Mouse (Mus musculus): ENCODE measurements around the gene Acin1.
A peak's percentile ranks its signal among the peaks of the same experiment; 100 is the strongest.
"Not testable (repeated sequence)": the region's sequence is repeated elsewhere in the genome, so short reads cannot be mapped to it uniquely, and the experiment has no call there.

The Acin1 gene

GRCm38 (mm10) chr14:54641305-54641969, 45.3 kb downstream of the Acin1 start, which contains the start of gene Cdh24:
Gene Cdh24 (minus strand): TSS chr14:54641364.
- DNase-seq: peak; percentile 88

GRCm38 (mm10) chr14:54640946-54641304, 45.8 kb downstream of the Acin1 start, which contains the start of gene Gm17606:
Gene Gm17606 (plus strand): TSS chr14:54640952.
- DNase-seq: no peak

- DNase-seq: no peak
These were observed 46.6 kb downstream of the Acin1 start for GRCm38 (mm10) chr14:54640121-54640520.

- no peak for DNase-seq
These were observed 48.5 kb downstream of the Acin1 start for GRCm38 (mm10) chr14:54638210-54638609.

GRCm38 (mm10) chr14:54636954-54637353, 49.8 kb downstream of the Acin1 start:
- DNase-seq: peak; percentile 55 to 68

GRCm38 (mm10) chr14:54634182-54634581, 52.5 kb downstream of the Acin1 start:
- no peak for DNase-seq

- no peak for DNase-seq
These were observed 54.5 kb downstream of the Acin1 start for GRCm38 (mm10) chr14:54632252-54632651.

GRCm38 (mm10) chr14:54631240-54631599, 55.5 kb downstream of the Acin1 start:
- DNase-seq: no peak

GRCm38 (mm10) chr14:54630583-54631239, 56.0 kb downstream of the Acin1 start:
- no peak for DNase-seq

- no peak for DNase-seq
These were observed 56.9 kb downstream of the Acin1 start for GRCm38 (mm10) chr14:54629797-54630196.

- no peak for DNase-seq
These were observed 58.6 kb downstream of the Acin1 start for GRCm38 (mm10) chr14:54628103-54628502.

- no peak for DNase-seq
These were observed 61.8 kb downstream of the Acin1 start for GRCm38 (mm10) chr14:54624976-54625375.

GRCm38 (mm10) chr14:54623334-54623733, 63.4 kb downstream of the Acin1 start:
- DNase-seq: no peak

GRCm38 (mm10) chr14:54621133-54621532, 65.6 kb downstream of the Acin1 start, which contains the start of gene Psmb11:
Gene Psmb11 (plus strand): TSS chr14:54621433.
- DNase-seq: no peak

- DNase-seq: peak; percentile 89 to 90
These were observed 68.8 kb downstream of the Acin1 start, which contains the start of gene Psmb5 for GRCm38 (mm10) chr14:54617897-54618365. Gene Psmb5 (minus strand): TSS chr14:54618022.

- DNase-seq: no peak
These were observed 69.4 kb downstream of the Acin1 start for GRCm38 (mm10) chr14:54617152-54617896.

- DNase-seq: no peak
These were observed 70.4 kb downstream of the Acin1 start for GRCm38 (mm10) chr14:54616226-54616825.

- DNase-seq: not testable (repeated sequence)
These were observed 72.6 kb downstream of the Acin1 start for GRCm38 (mm10) chr14:54614130-54614529.

- no peak for DNase-seq
These were observed 76.1 kb downstream of the Acin1 start for GRCm38 (mm10) chr14:54610648-54611047.

- DNase-seq: no peak
These were observed 76.8 kb downstream of the Acin1 start for GRCm38 (mm10) chr14:54609962-54610361.

- no peak for DNase-seq
These were observed 77.5 kb downstream of the Acin1 start for GRCm38 (mm10) chr14:54609245-54609644.

GRCm38 (mm10) chr14:54607226-54607625, 79.5 kb downstream of the Acin1 start:
- DNase-seq: no peak

- DNase-seq: peak; percentile 83 to 88
These were observed 80.9 kb downstream of the Acin1 start, which contains the start of gene 4931414P19Rik for GRCm38 (mm10) chr14:54605752-54606321. Gene 4931414P19Rik (minus strand): TSS chr14:54605993.

All from cerebellum, adult 18-20 months (tissue).